Mouse (Mus musculus) brain, adult 2 months (tissue): ENCODE data around the gene Mtr.
"Not testable (repeated sequence)": the region's sequence is repeated elsewhere in the genome, so short reads cannot be mapped to it uniquely, and the experiment has no call there.

Experiments
- DNase-seq: peaks from one replicate; pipeline ENCODE4 v3.0.0; 2011; ENCODE audit warnings: low read depth, low spot score

Gene Mtr

GRCm38 (mm10) chr13:12160121-12160475 lies 97.8 kb downstream of the Mtr start:
- peak; percentile 61 for DNase-seq

GRCm38 (mm10) chr13:12159288-12160120 lies 98.4 kb downstream of the Mtr start:
- peak; percentile 53 for DNase-seq

DNA sequence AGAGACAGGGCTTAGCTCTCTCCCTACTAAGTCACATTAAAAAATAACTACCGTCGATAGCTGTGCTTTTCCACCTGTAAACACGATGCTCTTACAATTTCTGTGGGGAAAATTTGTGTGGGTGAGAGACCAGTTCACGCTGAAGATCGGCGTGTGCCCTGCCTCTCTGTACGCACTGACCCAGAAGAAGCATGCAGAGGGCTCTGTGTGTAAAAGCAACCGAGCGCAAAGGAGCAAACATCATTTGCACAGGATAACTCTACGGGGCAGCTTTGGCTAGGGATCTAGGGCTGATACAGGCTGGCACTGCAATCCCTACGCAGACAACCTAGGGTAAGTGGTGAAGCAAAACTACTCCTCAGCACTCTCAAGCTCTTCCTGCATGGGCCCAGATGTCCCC lies 104.0 kb downstream of the Mtr start:
- no peak for DNase-seq

- DNase-seq: no peak
Measured at GRCm38 (mm10) chr13:12146918-12147507, 110.9 kb downstream of the Mtr start.

DNA sequence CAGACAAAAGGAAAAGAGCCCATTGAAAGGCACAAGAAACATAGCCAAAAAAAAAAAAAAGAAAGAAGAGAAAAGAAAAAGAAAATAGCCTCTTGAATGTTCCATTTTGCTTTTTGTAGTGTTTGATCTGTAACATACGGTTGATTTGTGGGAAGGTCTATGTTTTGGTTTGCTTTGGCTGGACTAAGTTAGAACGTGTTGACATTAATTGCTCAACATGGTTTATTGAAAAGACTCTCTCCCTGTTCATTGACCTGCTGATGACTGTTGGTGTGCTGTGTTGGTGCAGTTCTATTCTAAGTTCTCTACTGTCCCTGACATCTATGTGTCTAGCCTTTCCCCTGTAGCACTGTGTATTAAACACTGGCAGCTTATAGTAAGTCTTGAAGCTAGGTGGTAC lies 111.5 kb downstream of the Mtr start:
- DNase-seq: no peak

- DNase-seq: peak; percentile 29
Measured at GRCm38 (mm10) chr13:12143347-12143746, 114.6 kb downstream of the Mtr start.

DNA sequence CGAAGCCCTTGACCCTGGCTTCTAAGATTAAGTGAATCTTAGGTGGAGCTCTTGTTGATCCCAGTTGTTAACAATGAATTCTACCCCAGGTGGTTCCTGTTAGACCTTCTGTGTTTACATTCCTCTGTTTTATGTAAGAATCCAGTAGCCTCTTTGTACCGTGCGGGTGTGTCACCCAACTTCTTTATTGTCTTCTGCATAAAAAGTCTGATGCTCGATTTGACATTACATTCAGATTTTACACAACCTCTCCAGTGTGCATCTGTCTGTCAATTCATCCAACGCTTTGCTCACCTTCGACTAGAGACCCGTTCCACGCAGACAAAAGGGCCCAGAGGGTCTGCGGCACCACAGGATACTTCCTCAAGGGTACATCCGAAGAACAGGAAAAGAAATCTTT lies 121.5 kb downstream of the Mtr start:
- not testable (repeated sequence) for DNase-seq

DNA sequence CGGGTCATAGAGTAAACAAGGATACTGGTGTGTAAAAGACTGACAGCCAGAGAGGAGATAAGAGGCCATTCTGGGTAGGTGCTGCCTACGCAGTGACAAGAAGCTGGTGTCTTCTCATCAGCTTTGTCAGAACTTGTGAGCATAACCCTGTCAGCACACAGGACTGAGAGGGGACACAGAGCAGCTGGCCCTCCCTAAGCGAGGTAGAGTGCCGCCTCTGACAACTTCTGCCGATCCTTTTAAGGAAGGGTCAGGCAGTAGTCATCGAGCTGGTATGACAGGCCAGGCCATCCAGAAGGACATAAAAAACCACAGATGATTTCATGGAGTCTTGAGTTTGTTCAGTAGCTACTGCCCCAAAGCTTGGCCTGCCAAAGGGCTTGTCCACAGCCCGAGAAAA lies 124.4 kb downstream of the Mtr start:
- DNase-seq: no peak
